Mouse (Mus musculus): ENCODE results near the gene Pp2d1.

Pp2d1 gene

GRCm38 (mm10) chr17:53479604-53480041 is 59.6 kb downstream of the Pp2d1 start:
- DNase-seq (ENCODE audit: extremely low read depth, low read depth, low spot score) = no peak

- peak; percentile 75 for DNase-seq (ENCODE audit: extremely low read depth, low read depth, low spot score)
These were observed 60.2 kb downstream of the Pp2d1 start, which contains the start of gene Rab5a for GRCm38 (mm10) chr17:53478858-53479603. Gene Rab5a, plus strand, starts transcription at chr17:53479234.

- no peak for DNase-seq (ENCODE audit: extremely low read depth, low read depth, low spot score)
These were observed 61.0 kb downstream of the Pp2d1 start for GRCm38 (mm10) chr17:53478066-53478857.

GRCm38 (mm10) chr17:53468697-53469096 is 70.6 kb downstream of the Pp2d1 start:
- DNase-seq (ENCODE audit: extremely low read depth, low read depth, low spot score) = no peak

- DNase-seq (ENCODE audit: extremely low read depth, low read depth, low spot score) = no peak
These were observed 73.7 kb downstream of the Pp2d1 start for GRCm38 (mm10) chr17:53465569-53465968.

GRCm38 (mm10) chr17:53463496-53463840 is 75.8 kb downstream of the Pp2d1 start:
- no peak for DNase-seq (ENCODE audit: extremely low read depth, low read depth, low spot score)

GRCm38 (mm10) chr17:53462603-53463495 is 76.4 kb downstream of the Pp2d1 start, which contains the start of gene Efhb:
Gene Efhb, minus strand, starts transcription at chr17:53463321.
- DNase-seq (ENCODE audit: extremely low read depth, low read depth, low spot score) = no peak
